Mouse (Mus musculus): ENCODE data around the gene Supt4a. TPM values are rescaled to one million over a fixed set of nuclear protein-coding genes. Genes with fewer than 3 reads are reported as not detected.

The Supt4a gene
- total RNA-seq, 2 experiments from 2014 or later, result 65.5 to 72.4 TPM

DNA sequence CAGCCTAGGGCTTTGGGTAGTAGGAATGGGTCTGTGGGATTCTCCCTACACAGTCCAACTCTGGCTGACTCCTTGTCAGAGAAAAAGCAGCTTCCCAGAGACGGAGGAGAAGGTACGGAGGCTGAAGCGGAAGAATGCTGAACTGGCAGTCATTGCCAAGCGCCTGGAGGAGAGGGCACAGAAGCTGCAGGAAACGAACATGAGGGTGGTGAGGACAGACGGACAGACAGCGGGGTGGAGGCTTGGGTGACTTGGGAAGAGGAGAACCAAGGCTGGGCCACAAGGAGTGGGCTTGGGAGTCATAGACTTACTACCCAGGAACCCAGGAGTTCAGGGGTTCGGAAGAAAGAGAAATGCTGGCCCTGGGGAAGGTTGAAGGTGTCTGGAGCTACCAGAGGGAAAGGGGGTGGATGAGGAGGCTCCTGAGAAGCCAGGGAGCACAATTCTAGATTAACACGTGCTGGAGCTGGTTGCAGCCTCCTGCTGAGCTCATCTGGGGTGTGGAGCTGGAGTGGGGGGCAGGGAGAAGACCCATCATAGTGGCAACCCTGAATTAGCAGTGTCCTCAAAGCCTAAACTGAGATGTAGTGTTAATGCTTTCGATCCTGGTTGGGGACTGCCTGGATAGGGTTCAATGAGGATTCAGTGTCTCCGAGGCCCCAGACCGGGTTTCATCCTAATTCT, 25.5 kb downstream of the Supt4a start:
- DNase-seq (ENCODE audit: low spot score in 2 of 2), result no peak

DNA sequence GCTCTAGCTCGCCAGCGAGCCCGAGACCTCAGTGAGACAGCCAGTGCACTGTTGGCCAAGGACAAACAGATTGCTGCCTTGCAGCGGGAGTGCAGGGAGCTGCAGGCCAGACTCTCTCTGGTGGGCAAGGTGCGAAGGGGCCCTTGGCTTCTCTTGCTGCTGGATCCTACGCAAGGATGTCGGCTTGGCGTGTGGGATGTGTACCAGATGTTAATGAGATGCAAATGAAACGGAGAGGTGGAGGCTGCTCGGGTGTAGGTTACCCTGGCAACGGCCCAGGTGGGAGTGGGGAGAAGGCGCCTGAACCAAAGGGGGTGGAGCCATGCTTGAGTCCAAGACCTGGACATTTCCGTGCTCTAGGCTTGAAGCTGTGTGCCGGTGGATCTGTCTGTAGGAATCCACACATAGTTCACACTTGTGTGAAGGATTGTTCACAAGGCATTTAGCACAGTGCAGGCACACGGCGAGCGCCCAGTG, 26.2 kb downstream of the Supt4a start:
- DNase-seq (ENCODE audit: low spot score in 2 of 2), result peak in 1 of 2 experiments; percentile 27

GRCm38 (mm10) chr11:87763988-87764876, 26.9 kb downstream of the Supt4a start:
- DNase-seq (ENCODE audit: low spot score in 2 of 2), result peak; percentile 46 to 47

DNA sequence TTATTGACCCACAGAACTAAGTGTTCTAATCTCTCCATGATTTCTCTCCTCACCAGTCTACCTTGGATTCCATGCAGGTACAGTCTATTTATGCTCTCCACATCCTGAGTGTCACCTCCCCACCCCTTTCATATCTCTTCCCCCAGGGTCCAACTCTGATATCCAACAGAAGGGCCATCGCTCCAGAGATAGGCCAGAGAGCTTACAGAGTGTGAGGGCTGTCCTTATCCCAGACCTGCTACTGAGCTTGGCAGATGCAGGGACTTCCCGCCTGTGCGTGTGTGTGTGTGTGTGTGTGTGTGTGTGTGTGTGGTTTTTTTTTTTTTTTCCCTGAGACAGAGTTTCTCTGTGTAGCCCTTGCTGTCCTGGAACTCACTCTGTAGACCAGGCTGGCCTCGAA, 31.4 kb downstream of the Supt4a start:
- no peak for DNase-seq (ENCODE audit: low spot score in 2 of 2)

- peak; percentile 74 to 83 for DNase-seq (ENCODE audit: low spot score in 2 of 2)
Observed at GRCm38 (mm10) chr11:87770989-87771388, 33.6 kb downstream of the Supt4a start.

- DNase-seq (ENCODE audit: low spot score in 2 of 2), result no peak
Observed at GRCm38 (mm10) chr11:87772354-87772753, 35.0 kb downstream of the Supt4a start.

GRCm38 (mm10) chr11:87778100-87778765, 40.9 kb downstream of the Supt4a start:
- DNase-seq (ENCODE audit: low spot score in 2 of 2), result peak; percentile 40 to 47

DNA sequence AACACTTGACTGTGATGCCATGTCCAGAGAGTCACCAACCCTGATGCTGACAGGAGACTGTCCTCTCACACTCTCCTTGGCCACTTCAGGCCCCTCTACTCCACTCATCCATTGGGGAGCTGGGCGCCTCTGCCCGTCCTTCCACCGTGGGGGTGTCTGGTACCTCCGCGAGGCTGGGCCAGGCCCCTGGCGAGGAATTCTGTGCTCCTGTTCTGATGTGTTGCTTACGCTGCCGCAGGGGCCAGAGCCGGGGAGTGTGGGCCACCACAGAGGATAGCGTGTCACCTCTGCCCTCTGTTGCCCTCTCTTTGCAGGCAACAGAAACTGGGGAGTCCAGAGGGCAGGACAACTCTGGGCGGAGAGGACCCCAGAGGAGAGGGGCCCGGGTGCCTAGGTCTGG, 41.6 kb downstream of the Supt4a start:
- DNase-seq (ENCODE audit: low spot score in 2 of 2), result no peak

DNA sequence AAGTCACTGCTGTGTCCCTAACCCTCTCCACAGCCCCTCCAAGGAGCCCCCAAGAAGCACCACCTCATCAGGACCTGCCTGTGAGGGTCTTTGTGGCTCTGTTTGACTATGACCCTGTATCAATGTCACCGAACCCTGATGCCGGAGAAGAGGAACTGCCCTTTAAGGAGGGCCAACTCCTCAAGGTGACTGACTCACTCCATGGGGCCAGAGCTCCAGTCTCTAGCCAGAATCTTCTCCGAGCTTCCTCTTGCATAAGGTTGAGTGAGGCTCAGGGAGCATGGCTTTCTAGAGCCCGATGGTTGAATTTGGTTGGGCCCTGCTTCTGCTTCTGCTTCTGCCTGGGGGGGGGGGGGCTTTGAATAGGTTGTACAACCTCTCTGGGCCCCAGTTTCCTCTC, 42.0 kb downstream of the Supt4a start:
- no peak for DNase-seq (ENCODE audit: low spot score in 2 of 2)

GRCm38 (mm10) chr11:87780130-87780529, 42.8 kb downstream of the Supt4a start:
- no peak for DNase-seq (ENCODE audit: low spot score in 2 of 2)

DNA sequence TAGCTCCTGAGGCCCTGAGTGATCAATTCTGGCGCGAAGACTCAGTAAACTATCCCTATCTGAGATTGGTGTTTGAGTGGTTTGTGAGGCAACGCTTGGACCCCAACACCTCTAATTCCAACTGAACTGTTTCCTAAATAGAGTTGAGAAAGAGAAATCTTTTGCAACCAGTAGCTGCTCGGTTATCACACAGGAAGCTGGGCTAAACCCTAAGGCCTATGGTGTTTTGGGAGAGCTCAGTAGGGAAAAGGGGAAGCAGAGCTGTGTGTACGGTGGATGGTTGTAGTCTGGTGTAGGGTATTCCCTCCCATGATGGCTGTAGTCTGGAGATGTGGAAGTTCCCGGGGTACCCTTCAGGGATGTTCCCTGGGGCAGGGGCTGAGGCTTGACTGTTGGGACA, 52.7 kb downstream of the Supt4a start:
- DNase-seq (ENCODE audit: low spot score in 2 of 2), result no peak

Small RNA genes lying within 50 kb of the gene (microRNA-seq; reads per million reads assigned to microRNA genes)
- gene Mir142 (ENCODE audit: borderline number of aligned reads in 2 of 2) (0 reads per million in 2 experiments), gene Mir142b (ENCODE audit: borderline number of aligned reads in 2 of 2) (0 reads per million in 2 experiments)

Other genes with a start within 250 kb of the Supt4a start
- not detected for gene Gm11492, start 170.9 kb upstream of the Supt4a start, total RNA-seq (2021)
- gene Sept4, start 168.6 kb upstream of the Supt4a start, total RNA-seq (2021), result 10 to 100 TPM; 39.9 to 63.2 TPM
- 10 to 100 TPM; 25.6 to 29.7 TPM for gene Mtmr4, start 145.4 kb upstream of the Supt4a start, total RNA-seq (2021)
- gene Hsf5, start 120.4 kb upstream of the Supt4a start, total RNA-seq (2021), result under 1 TPM; 0.06 to 0.07 TPM
- gene Rnf43, start 74.8 kb upstream of the Supt4a start, total RNA-seq (2021), result 1 to 10 TPM; 4.7 to 5.1 TPM
- gene Tspoap1, start 23.0 kb downstream of the Supt4a start, total RNA-seq (2021), result 1 to 10 TPM; 7.6 to 9.5 TPM
- not detected for gene Mpo, start 56.0 kb downstream of the Supt4a start, total RNA-seq (2021)
- gene Lpo, start 90.7 kb downstream of the Supt4a start, total RNA-seq (2021), result not detected
- 1 to 10 TPM; 5.9 to 8.9 TPM for gene Mks1, start 115.7 kb downstream of the Supt4a start, total RNA-seq (2021)
- not detected for gene Epx, start 138.0 kb downstream of the Supt4a start, total RNA-seq (2021)
- gene Olfr462, start 154.7 kb downstream of the Supt4a start, total RNA-seq (2021), result not detected
- not detected for gene Olfr463, start 159.8 kb downstream of the Supt4a start, total RNA-seq (2021)
- gene Olfr464, start 183.4 kb downstream of the Supt4a start, total RNA-seq (2021), result not detected
- gene Dynll2, start 250.0 kb downstream of the Supt4a start, total RNA-seq (2021), result 100 to 1,000 TPM; 222 to 233 TPM

Measured in adrenal gland, adult 18-20 months (tissue).